Mouse (Mus musculus) lung, embryonic 15.5 days (tissue): ENCODE measurements at regions not wholly inside any gene's neighbourhood (a gene's known extent, or its start where the extent isn't known, plus 50 kb on each side); places are given as distances from the start of the nearest gene placed in this dataset.
"Not testable (repeated sequence)": the region's sequence is repeated elsewhere in the genome, so short reads cannot be mapped to it uniquely, and the experiment has no call there.

Source experiments
- ATAC-seq: fragments of 200-750 bp; cut with Nextera tagmentation; 2 replicates; pipeline ENCODE4 v1.8.0; 2017; ENCODE audit warnings: moderate number of reproducible peaks, borderline replicate concordance; ENCODE audit not compliant: low FRiP score, low TSS enrichment; ENCODE audit errors: extremely low read depth
- H3K27ac ChIP-seq: fragments of 300-500 bp; sonication (generic); 2 replicates; pipeline ENCODE4 v1.5.1; 2015; ENCODE audit warnings: moderate library complexity, mild to moderate bottlenecking, inconsistent platforms
- H3K27me3 ChIP-seq: fragments of 300-500 bp; sonication (generic); 2 replicates; pipeline ENCODE4 v1.6.1; 2015; ENCODE audit warnings: inconsistent platforms
- H3K36me3 ChIP-seq: fragments of 300-500 bp; sonication (generic); 2 replicates; pipeline ENCODE4 v1.6.1; 2015; ENCODE audit warnings: inconsistent platforms
- H3K4me1 ChIP-seq: fragments of 300-500 bp; sonication (generic); 2 replicates; pipeline ENCODE4 v1.6.1; 2015; ENCODE audit warnings: inconsistent platforms
- H3K4me2 ChIP-seq: fragments of 300-500 bp; sonication (generic); 2 replicates; pipeline ENCODE4 v1.6.1; 2015; ENCODE audit warnings: inconsistent platforms, mild to moderate bottlenecking, moderate library complexity
- H3K4me3 ChIP-seq: fragments of 300-500 bp; sonication (generic); 2 replicates; pipeline ENCODE4 v1.5.1; 2015; ENCODE audit warnings: mild to moderate bottlenecking, inconsistent platforms
- H3K9ac ChIP-seq: fragments of 300-500 bp; sonication (generic); 2 replicates; pipeline ENCODE4 v1.6.1; 2015; ENCODE audit warnings: inconsistent platforms
- H3K9me3 ChIP-seq: fragments of 300-500 bp; sonication (generic); 2 replicates; pipeline ENCODE4 v1.6.1; 2016; ENCODE audit warnings: inconsistent platforms
- WGBS: fragments of 180-500 bp; shearing (Covaris S2); methylation state at CpG from one replicate; pipeline ENCODE4 v1.1.7; 2015; 5-methylcytosine and 5-hydroxymethylcytosine counted together

GRCm38 (mm10) chr5:133842059-133842706 lies 257.3 kb upstream of the Castor2 start:
- not testable (repeated sequence) for H3K9me3 ChIP-seq, H3K9ac ChIP-seq, H3K4me1 ChIP-seq, H3K4me3 ChIP-seq, H3K4me2 ChIP-seq, H3K27ac ChIP-seq, H3K36me3 ChIP-seq, H3K27me3 ChIP-seq
- ATAC-seq, result peak; percentile 39; the same call in 1 of the 2 replicates
- WGBS, result 55% methylated on average over 17 of the region's 42 CpGs

- Histone ChIP-seq H3K9me3 (no peaks in the 10 kb centered on the region), H3K4me1 (no peaks in the 10 kb centered on the region), H3K27me3 (no peaks in the 10 kb centered on the region), H3K36me3 (no peaks in the 10 kb centered on the region), H3K27ac (no peak overlapping the region), H3K9ac (no peak overlapping the region), H3K4me3 (no peak overlapping the region), H3K4me2 (no peak overlapping the region)
- WGBS, result 73% methylated on average over 5 of the region's 5 CpGs
- no peak for ATAC-seq
Observed at GRCm38 (mm10) chr5:133838286-133838685, 261.2 kb upstream of the Castor2 start.

- Histone ChIP-seq H3K4me1 (no peaks in the 10 kb centered on the region), H3K4me3 (no peak overlapping the region), H3K27ac (no peak overlapping the region), H3K9ac (no peak overlapping the region), H3K4me2 (no peak overlapping the region), H3K36me3 (no peaks in the 10 kb centered on the region), H3K27me3 (no peaks in the 10 kb centered on the region), H3K9me3 (no peaks in the 10 kb centered on the region)
- no peak for ATAC-seq
- 87% methylated on average over 7 of the region's 7 CpGs for WGBS
Observed at GRCm38 (mm10) chr5:133833217-133833616, 266.3 kb upstream of the Castor2 start.

GRCm38 (mm10) chr5:133828226-133828625 lies 271.3 kb upstream of the Castor2 start:
- Histone ChIP-seq H3K4me1 (no peaks in the 10 kb centered on the region), H3K36me3 (no peaks in the 10 kb centered on the region), H3K9me3 (no peaks in the 10 kb centered on the region), H3K9ac (no peak overlapping the region), H3K27ac (no peak overlapping the region), H3K27me3 (no peaks in the 10 kb centered on the region), H3K4me3 (no peak overlapping the region), H3K4me2 (no peak overlapping the region)
- WGBS, result 87% methylated on average over 13 of the region's 13 CpGs
- ATAC-seq, result no peak

- Histone ChIP-seq H3K9ac (no peak overlapping the region), H3K27ac (no peak overlapping the region), H3K4me3 (no peak overlapping the region), H3K4me1 (no peaks in the 10 kb centered on the region), H3K4me2 (no peak overlapping the region), H3K36me3 (no peaks in the 10 kb centered on the region), H3K27me3 (no peaks in the 10 kb centered on the region), H3K9me3 (no peaks in the 10 kb centered on the region)
- 81% methylated on average over 3 of the region's 3 CpGs for WGBS
- no peak for ATAC-seq
Observed at GRCm38 (mm10) chr5:133823871-133824270, 275.6 kb upstream of the Castor2 start.

- H3K9ac ChIP-seq, result no peak overlapping the region
Observed at GRCm38 (mm10) chr5:133821273-133821672, 278.2 kb upstream of the Castor2 start.

GRCm38 (mm10) chr5:133815462-133815861 lies 284.0 kb upstream of the Castor2 start:
- H3K36me3 ChIP-seq, result no peaks in the 10 kb centered on the region
- no peak overlapping the region for H3K27ac ChIP-seq
- ATAC-seq, result no peak
- no peak overlapping the region for H3K4me2 ChIP-seq
- no peak overlapping the region for H3K4me3 ChIP-seq
- no peaks in the 10 kb centered on the region for H3K9me3 ChIP-seq
- H3K4me1 ChIP-seq, result no peaks in the 10 kb centered on the region
- 77% methylated on average over 5 of the region's 5 CpGs for WGBS
- no peaks in the 10 kb centered on the region for H3K27me3 ChIP-seq
- no peak overlapping the region for H3K9ac ChIP-seq

More at GRCm38 (mm10) chr5:133821273-133821672, 278.2 kb upstream of the Castor2 start:
- Histone ChIP-seq H3K4me3 (no peak overlapping the region), H3K4me2 (no peak overlapping the region), H3K27ac (no peak overlapping the region), H3K9me3 (no peaks in the 10 kb centered on the region), H3K36me3 (no peaks in the 10 kb centered on the region), H3K4me1 (no peaks in the 10 kb centered on the region), H3K27me3 (no peaks in the 10 kb centered on the region)
- 89% methylated on average over 3 of the region's 3 CpGs for WGBS
- ATAC-seq, result no peak

GRCm38 (mm10) chr5:133814436-133814835 lies 285.1 kb upstream of the Castor2 start:
- no peak for ATAC-seq
- H3K9ac ChIP-seq, result no peak overlapping the region
- H3K4me3 ChIP-seq, result no peak overlapping the region
- H3K4me2 ChIP-seq, result no peak overlapping the region
- H3K27ac ChIP-seq, result no peak overlapping the region
- no peaks in the 10 kb centered on the region for H3K36me3 ChIP-seq
- H3K27me3 ChIP-seq, result no peaks in the 10 kb centered on the region
- no peaks in the 10 kb centered on the region for H3K9me3 ChIP-seq
- WGBS, result 63% methylated on average over 6 of the region's 6 CpGs
- H3K4me1 ChIP-seq, result no peaks in the 10 kb centered on the region

GRCm38 (mm10) chr5:133812216-133812615 lies 287.3 kb upstream of the Castor2 start:
- Histone ChIP-seq H3K36me3 (no peaks in the 10 kb centered on the region), H3K27me3 (no peaks in the 10 kb centered on the region), H3K27ac (no peak overlapping the region), H3K4me2 (no peak overlapping the region), H3K4me1 (no peaks in the 10 kb centered on the region), H3K9me3 (no peaks in the 10 kb centered on the region), H3K4me3 (no peak overlapping the region), H3K9ac (no peak overlapping the region)
- 43% methylated on average over 6 of the region's 6 CpGs for WGBS
- no peak for ATAC-seq

- no peak overlapping the region for H3K27ac ChIP-seq
- no peak for ATAC-seq
- H3K36me3 ChIP-seq, result no peaks in the 10 kb centered on the region
- no peaks in the 10 kb centered on the region for H3K4me1 ChIP-seq
- WGBS, result 44% methylated on average over 7 of the region's 7 CpGs
- no peak overlapping the region for H3K4me2 ChIP-seq
- H3K27me3 ChIP-seq, result no peaks in the 10 kb centered on the region
- H3K9me3 ChIP-seq, result no peaks in the 10 kb centered on the region
- H3K9ac ChIP-seq, result no peak overlapping the region
- no peak overlapping the region for H3K4me3 ChIP-seq
Observed at GRCm38 (mm10) chr5:133806891-133807290, 292.6 kb upstream of the Castor2 start.

GRCm38 (mm10) chr5:133802001-133802400 lies 297.5 kb upstream of the Castor2 start:
- no peaks in the 10 kb centered on the region for H3K27me3 ChIP-seq
- no peak overlapping the region for H3K27ac ChIP-seq
- no peak overlapping the region for H3K4me3 ChIP-seq
- WGBS, result 71% methylated on average over 3 of the region's 3 CpGs
- H3K9ac ChIP-seq, result no peak overlapping the region
- no peak for ATAC-seq
- no peaks in the 10 kb centered on the region for H3K4me1 ChIP-seq
- H3K4me2 ChIP-seq, result no peak overlapping the region
- H3K9me3 ChIP-seq, result no peaks in the 10 kb centered on the region
- no peaks in the 10 kb centered on the region for H3K36me3 ChIP-seq

- H3K4me1 ChIP-seq, result no peaks in the 10 kb centered on the region
- no peak overlapping the region for H3K27ac ChIP-seq
- H3K9ac ChIP-seq, result no peak overlapping the region
- no peak overlapping the region for H3K4me2 ChIP-seq
- WGBS, result 16% methylated on average over 3 of the region's 3 CpGs
- no peaks in the 10 kb centered on the region for H3K27me3 ChIP-seq
- no peak overlapping the region for H3K4me3 ChIP-seq
- no peaks in the 10 kb centered on the region for H3K36me3 ChIP-seq
- H3K9me3 ChIP-seq, result no peaks in the 10 kb centered on the region
- no peak for ATAC-seq
Observed at GRCm38 (mm10) chr5:133795638-133796037, 303.9 kb upstream of the Castor2 start.

- H3K9ac ChIP-seq, result no peak overlapping the region
Observed at GRCm38 (mm10) chr5:133790726-133791125, 308.8 kb upstream of the Castor2 start.

More at GRCm38 (mm10) chr5:133790726-133791125, 308.8 kb upstream of the Castor2 start:
- ATAC-seq, result no peak
- Histone ChIP-seq H3K4me3 (no peak overlapping the region), H3K4me2 (no peak overlapping the region), H3K27me3 (no peaks in the 10 kb centered on the region), H3K4me1 (no peaks in the 10 kb centered on the region), H3K36me3 (no peaks in the 10 kb centered on the region), H3K9me3 (no peaks in the 10 kb centered on the region), H3K27ac (no peak overlapping the region)
- WGBS, result 57% methylated on average over 6 of the region's 6 CpGs
